Mouse (Mus musculus): Measurements from ENCODE around the gene Ikzf5.
"Not testable (repeated sequence)": the region's sequence is repeated elsewhere in the genome, so short reads cannot be mapped to it uniquely, and the experiment has no call there.

- TF ChIP-seq POLR2A (IDR thresholded peaks at IDR 0.05; ENCODE audit: insufficient read depth, low read depth, low read length); CTCF (IDR thresholded peaks at IDR 0.05); EP300 (IDR thresholded peaks at IDR 0.05; ENCODE audit: insufficient read depth, low read depth, low read length): not testable (repeated sequence)
These were observed 18.6 kb downstream of the Ikzf5 start for GRCm38 (mm10) chr7:131391761-131392160.

Measured in heart, adult 2 months (tissue).